Mouse (Mus musculus) kidney, adult 2 months (tissue): ENCODE measurements around the gene Ptprm.

Experiments used
- CTCF ChIP-seq: fragments of 200-500 bp; conservative IDR thresholded peaks from 2 replicates; pipeline ENCODE4 v1.5.1; 2011; ENCODE audit warnings: low read depth, mild to moderate bottlenecking, control low read depth, low read length, moderate library complexity, mixed read lengths; ENCODE audit not compliant: insufficient read depth, insufficient read length
- POLR2A ChIP-seq: fragments of 200-500 bp; IDR thresholded peaks from one replicate; pipeline ENCODE4 v1.6.1; 2011; ENCODE audit warnings: low read depth, low read length, control low read depth

- no peak for TF ChIP-seq CTCF
- no peak for TF ChIP-seq POLR2A
Measured at GRCm38 (mm10) chr17:67006740-67007385, 347.4 kb downstream of the Ptprm start.
